Mouse (Mus musculus) left cerebral cortex, postnatal 36 days (tissue): ENCODE measurements around the gene Prpf8. TPM values are rescaled to one million over a fixed set of nuclear protein-coding genes. Genes with fewer than 3 reads are reported as not detected.
A peak's percentile ranks its signal among the peaks of the same experiment; 100 is the strongest.
"Not testable (repeated sequence)": the region's sequence is repeated elsewhere in the genome, so short reads cannot be mapped to it uniquely, and the experiment has no call there.

Experiments
- DNase-seq, 2 experiments: peaks; one replicate each; pipeline ENCODE4 v3.0.0; 2021 to 2022; ENCODE audit warnings: low spot score in 2 of 2, mixed read lengths in 1 of 2
- intact Hi-C: fragments of 180-260 bp; cut with DNase I; formaldehyde crosslinking; loops from one replicate; pipeline ENCODE4 v1.15.1; 2025
- total RNA-seq, 2 experiments: library from RNA; stranded (reverse); gene quantifications; 2 replicates each; pipeline ENCODE4 v1.2.3; 2021

Prpf8 gene
- 100 to 1,000 TPM; 127 to 138 TPM for total RNA-seq

- DNase-seq: peak; percentile 96 to 98
- intact Hi-C loops: no loop called here
Observed at GRCm38 (mm10) chr11:75486601-75487285, at the start of gene Prpf8. Prpf8 (plus strand) TSS chr11:75486816.

GRCm38 (mm10) chr11:75438194-75438593 lies 48.4 kb upstream of the Prpf8 start:
- intact Hi-C loops: no loop called here
- no peak for DNase-seq

- intact Hi-C loops: no loop called here
- DNase-seq: no peak
Observed at GRCm38 (mm10) chr11:75438804-75439203, 47.8 kb upstream of the Prpf8 start.

- no peak for DNase-seq
- intact Hi-C loops: no loop called here
Observed at GRCm38 (mm10) chr11:75439363-75439762, 47.3 kb upstream of the Prpf8 start, which contains the start of gene Serpinf2. Serpinf2 (minus strand) TSS chr11:75439591.

GRCm38 (mm10) chr11:75439951-75440350 lies 46.7 kb upstream of the Prpf8 start:
- intact Hi-C loops: no loop called here
- no peak for DNase-seq

- intact Hi-C loops: no loop called here
- DNase-seq: no peak
Observed at GRCm38 (mm10) chr11:75441034-75441433, 45.6 kb upstream of the Prpf8 start.

GRCm38 (mm10) chr11:75441601-75442000 lies 45.0 kb upstream of the Prpf8 start:
- no peak for DNase-seq
- intact Hi-C loops: no loop called here

- no peak for DNase-seq
- intact Hi-C loops: no loop called here
Observed at GRCm38 (mm10) chr11:75443711-75444110, 42.9 kb upstream of the Prpf8 start.

- no peak for DNase-seq
- intact Hi-C loops: no loop called here
Observed at GRCm38 (mm10) chr11:75448575-75448974, 38.0 kb upstream of the Prpf8 start.

- no peak for DNase-seq
- intact Hi-C loops: loop anchor here (5.0 kb wide), 1 partner anchor 47 kb away; no protein-coding TSS in a partner anchor
Observed at GRCm38 (mm10) chr11:75449695-75450094, 36.9 kb upstream of the Prpf8 start.

GRCm38 (mm10) chr11:75450304-75450908 lies 36.2 kb upstream of the Prpf8 start:
- intact Hi-C loops: loop anchor here (5.0 kb wide), 1 partner anchor 48 kb away; no protein-coding TSS in a partner anchor

GRCm38 (mm10) chr11:75450936-75451335 lies 35.7 kb upstream of the Prpf8 start:
- intact Hi-C loops: loop anchor here (5.0 kb wide), 1 partner anchor 49 kb away; no protein-coding TSS in a partner anchor
- no peak for DNase-seq

More at GRCm38 (mm10) chr11:75450304-75450908, 36.2 kb upstream of the Prpf8 start:
- DNase-seq: no peak

GRCm38 (mm10) chr11:75452081-75452480 lies 34.5 kb upstream of the Prpf8 start:
- DNase-seq: no peak
- intact Hi-C loops: loop anchor here (5.0 kb wide), 1 partner anchor 50 kb away; no protein-coding TSS in a partner anchor

- intact Hi-C loops: loop anchor here (5.0 kb wide), 1 partner anchor 51 kb away; no protein-coding TSS in a partner anchor
- DNase-seq: no peak
Observed at GRCm38 (mm10) chr11:75452812-75453557, 33.6 kb upstream of the Prpf8 start.

GRCm38 (mm10) chr11:75453991-75454930 lies 32.4 kb upstream of the Prpf8 start, which contains the start of gene Wdr81:
Wdr81 (minus strand) TSS chr11:75454717.
- peak; percentile 89 for DNase-seq
- intact Hi-C loops: loop anchor here (5.0 kb wide), 1 partner anchor 52 kb away; no protein-coding TSS in a partner anchor

- no peak for DNase-seq
- intact Hi-C loops: no loop called here
Observed at GRCm38 (mm10) chr11:75455041-75455736, 31.4 kb upstream of the Prpf8 start.

- intact Hi-C loops, DNase-seq: not testable (repeated sequence)
Observed at GRCm38 (mm10) chr11:75455971-75456370, 30.6 kb upstream of the Prpf8 start.

- DNase-seq: no peak
- intact Hi-C loops: no loop called here
Observed at GRCm38 (mm10) chr11:75456440-75456871, 30.2 kb upstream of the Prpf8 start.
